Mouse (Mus musculus): Measurements from ENCODE around the gene Bpifb1.
"Not testable (repeated sequence)": the region's sequence is repeated elsewhere in the genome, so short reads cannot be mapped to it uniquely, and the experiment has no call there.

DNA sequence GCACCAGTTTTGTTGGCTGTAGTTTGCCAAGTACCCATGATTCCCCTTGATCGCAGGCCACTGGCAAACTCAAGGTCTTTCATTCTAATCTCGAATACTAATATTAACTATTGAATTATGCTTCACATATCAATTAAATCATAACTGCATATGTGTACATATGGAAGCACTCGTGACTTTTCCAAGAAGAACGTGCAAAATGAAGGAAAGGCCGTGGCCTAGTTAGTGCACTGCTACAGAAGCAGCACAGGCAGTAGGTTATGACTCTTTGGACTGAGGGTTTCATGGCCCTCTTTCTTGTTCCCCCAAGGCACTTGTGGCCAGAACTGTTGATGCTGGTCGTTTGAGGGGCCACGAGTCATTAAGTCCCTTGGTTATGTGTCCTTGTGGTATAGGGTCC lies 8.7 kb upstream of the Bpifb1 start:
- TF ChIP-seq GATA1, TAL1 (IDR thresholded peaks at IDR 0.05; ENCODE audit: low read length): not testable (repeated sequence)
